Mouse (Mus musculus): ENCODE measurements around the gene Wbp4. TPM values are rescaled to one million over a fixed set of nuclear protein-coding genes. Genes with fewer than 3 reads are reported as not detected.

Wbp4 gene
- polyA plus RNA-seq, 1 experiment from 2014 or later = 29.8 TPM

- under 1% methylated on average over 44 of the region's 44 CpGs for WGBS
- TF ChIP-seq CTCF (IDR thresholded peaks at IDR 0.05; ENCODE audit: low read depth) = no peak
- Histone ChIP-seq H3K4me2 (replicated peaks; ENCODE audit: low read depth) (peak within 1 kb of the TSS; percentile 52), H3K9me3 (ENCODE audit: control insufficient read depth) (no peaks in the 10 kb centered on the region), H3K27ac (ENCODE audit: low read depth, low read length) (peak within 1 kb of the TSS; percentile 74), H3K9ac (ENCODE audit: low read depth, low read length) (no peak within 1 kb of the TSS), H3K27me3 (replicated peaks; ENCODE audit: control insufficient read depth, insufficient read depth, low read length) (no peaks in the 10 kb centered on the region), H3K4me3 (ENCODE audit: low read depth, low read length) (peak within 1 kb of the TSS; percentile 36), H3K4me1 (replicated peaks; ENCODE audit: control insufficient read depth, insufficient read depth, low read length) (no peaks in the 10 kb centered on the region), H3K36me3 (ENCODE audit: control insufficient read depth, insufficient read depth) (peaks cover 8% of the 10 kb centered on the region; the same call in 1 of the 2 replicates)
- ATAC-seq = peak; percentile 100
Observed at GRCm38 (mm10) chr14:79425979-79426729, 55.2 kb downstream of the Wbp4 start, which contains the start of gene Kbtbd7. Gene Kbtbd7, plus strand, starts transcription at chr14:79426511.

DNA sequence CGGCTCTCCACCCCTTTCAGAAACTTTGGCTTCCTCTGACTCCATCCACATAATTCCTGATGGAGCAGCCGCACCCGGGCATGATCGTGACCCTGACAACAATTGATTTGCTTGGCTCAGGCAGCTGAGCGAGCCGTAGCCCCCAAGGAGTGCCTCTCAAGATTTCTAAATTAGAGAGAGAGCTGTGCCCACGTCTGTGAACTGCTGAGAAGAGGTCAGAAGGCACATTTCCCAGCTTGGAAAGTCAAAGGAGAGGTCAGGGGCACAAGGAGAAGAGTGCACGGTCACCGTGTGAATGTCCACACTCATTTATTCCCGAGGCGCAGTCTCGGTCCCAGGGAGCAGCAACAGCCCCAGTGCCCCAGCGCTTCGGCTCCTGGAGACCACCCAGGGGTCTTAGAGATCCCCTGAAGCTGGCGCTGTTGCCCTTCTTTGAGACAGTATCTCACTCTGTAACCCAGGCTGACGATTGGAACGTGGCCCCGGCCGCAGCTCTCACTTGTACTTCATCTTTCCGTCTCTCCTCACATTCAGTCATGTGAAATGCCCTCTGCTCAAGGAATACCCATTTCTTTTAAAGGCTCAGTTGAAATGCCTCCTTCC lies 61.1 kb downstream of the Wbp4 start:
- Histone ChIP-seq H3K27ac (ENCODE audit: low read depth, low read length) (no peak overlapping the region), H3K9ac (ENCODE audit: low read depth, low read length) (no peak overlapping the region), H3K4me3 (ENCODE audit: low read depth, low read length) (no peak overlapping the region), H3K4me2 (replicated peaks; ENCODE audit: low read depth) (no peak overlapping the region), H3K27me3 (replicated peaks; ENCODE audit: control insufficient read depth, insufficient read depth, low read length) (no peaks in the 10 kb centered on the region), H3K4me1 (replicated peaks; ENCODE audit: control insufficient read depth, insufficient read depth, low read length) (no peaks in the 10 kb centered on the region), H3K9me3 (ENCODE audit: control insufficient read depth) (no peaks in the 10 kb centered on the region), H3K36me3 (ENCODE audit: control insufficient read depth, insufficient read depth) (peaks cover 16% of the 10 kb centered on the region)
- 73% methylated on average over 20 of the region's 20 CpGs for WGBS
- TF ChIP-seq CTCF (IDR thresholded peaks at IDR 0.05; ENCODE audit: low read depth) = no peak
- ATAC-seq = no peak

- Histone ChIP-seq H3K4me2 (replicated peaks; ENCODE audit: low read depth) (no peak overlapping the region), H3K27me3 (replicated peaks; ENCODE audit: control insufficient read depth, insufficient read depth, low read length) (no peaks in the 10 kb centered on the region), H3K9ac (ENCODE audit: low read depth, low read length) (no peak overlapping the region), H3K27ac (ENCODE audit: low read depth, low read length) (no peak overlapping the region), H3K36me3 (ENCODE audit: control insufficient read depth, insufficient read depth) (peaks cover 25% of the 10 kb centered on the region; the same call in 1 of the 2 replicates), H3K4me1 (replicated peaks; ENCODE audit: control insufficient read depth, insufficient read depth, low read length) (no peaks in the 10 kb centered on the region), H3K9me3 (ENCODE audit: control insufficient read depth) (no peaks in the 10 kb centered on the region), H3K4me3 (ENCODE audit: low read depth, low read length) (no peak overlapping the region)
- 79% methylated on average over 6 of the region's 6 CpGs for WGBS
- TF ChIP-seq CTCF (IDR thresholded peaks at IDR 0.05; ENCODE audit: low read depth) = no peak
- ATAC-seq = no peak
Observed at GRCm38 (mm10) chr14:79413121-79413520, 68.2 kb downstream of the Wbp4 start.

DNA sequence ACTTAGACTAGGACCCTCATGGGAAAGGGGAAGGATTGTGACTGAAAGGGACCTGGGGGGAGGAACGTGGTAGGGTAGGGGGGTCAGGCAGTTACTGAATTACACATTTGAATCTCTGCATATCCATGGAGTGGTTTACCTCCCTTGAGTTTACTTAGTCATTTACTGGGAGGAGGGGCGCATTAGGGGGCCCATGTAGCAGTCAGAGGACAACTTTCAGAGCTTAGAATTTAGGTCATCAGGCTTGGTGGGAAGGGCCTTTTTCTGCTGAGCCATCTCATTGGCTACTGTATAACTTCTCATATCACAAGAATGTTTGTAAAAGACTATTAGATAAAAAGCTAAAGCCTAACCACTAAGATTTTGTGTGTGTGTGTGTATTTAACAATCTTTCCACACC lies 70.7 kb downstream of the Wbp4 start:
- Histone ChIP-seq H3K4me3 (ENCODE audit: low read depth, low read length) (no peak overlapping the region), H3K27me3 (replicated peaks; ENCODE audit: control insufficient read depth, insufficient read depth, low read length) (no peaks in the 10 kb centered on the region), H3K4me2 (replicated peaks; ENCODE audit: low read depth) (no peak overlapping the region), H3K36me3 (ENCODE audit: control insufficient read depth, insufficient read depth) (peaks cover 29% of the 10 kb centered on the region; the same call in 1 of the 2 replicates), H3K9me3 (ENCODE audit: control insufficient read depth) (no peaks in the 10 kb centered on the region), H3K4me1 (replicated peaks; ENCODE audit: control insufficient read depth, insufficient read depth, low read length) (no peaks in the 10 kb centered on the region), H3K27ac (ENCODE audit: low read depth, low read length) (no peak overlapping the region), H3K9ac (ENCODE audit: low read depth, low read length) (no peak overlapping the region)
- 62% methylated on average over 2 of the region's 2 CpGs for WGBS
- no peak for TF ChIP-seq CTCF (IDR thresholded peaks at IDR 0.05; ENCODE audit: low read depth)
- no peak for ATAC-seq

Other genes starting within 250 kb of the Wbp4 start
- not detected in 2 replicates for gene Zfp957, start 234.2 kb downstream of the Wbp4 start, polyA plus RNA-seq (2015; fragmentation: Nextera tagmentation; extraction: Ambion mirVana)
- gene Rgcc, start 179.9 kb downstream of the Wbp4 start, polyA plus RNA-seq (2015; fragmentation: Nextera tagmentation; extraction: Ambion mirVana) = 42.5 and 54.8 TPM in 2 replicates
- gene Naa16, start 90.7 kb downstream of the Wbp4 start, polyA plus RNA-seq (2015; fragmentation: Nextera tagmentation; extraction: Ambion mirVana) = 16.7 and 16.8 TPM in 2 replicates
- gene Mtrf1, start 83.7 kb downstream of the Wbp4 start, polyA plus RNA-seq (2015; fragmentation: Nextera tagmentation; extraction: Ambion mirVana) = 4.9 and 5.1 TPM in 2 replicates
- gene Kbtbd7, start 55.0 kb downstream of the Wbp4 start, polyA plus RNA-seq (2015; fragmentation: Nextera tagmentation; extraction: Ambion mirVana) = 5.9 and 6.4 TPM in 2 replicates
- 0.92 and 0.98 TPM in 2 replicates for gene Kbtbd6, start 29.7 kb downstream of the Wbp4 start, polyA plus RNA-seq (2015; fragmentation: Nextera tagmentation; extraction: Ambion mirVana)
- 19.2 and 20.0 TPM in 2 replicates for gene Elf1, start 326 bp downstream of the Wbp4 start, polyA plus RNA-seq (2015; fragmentation: Nextera tagmentation; extraction: Ambion mirVana)
- 81.3 and 83.2 TPM in 2 replicates for gene Sugt1, start 106.2 kb upstream of the Wbp4 start, polyA plus RNA-seq (2015; fragmentation: Nextera tagmentation; extraction: Ambion mirVana)
- 0.18 TPM in 1 of 2 replicates, not detected in the other for gene Cnmd, start 180.7 kb upstream of the Wbp4 start, polyA plus RNA-seq (2015; fragmentation: Nextera tagmentation; extraction: Ambion mirVana)

Data from intestine, postnatal 0 days (tissue).